Mouse (Mus musculus) heart, adult 18-20 months (tissue): ENCODE data around the gene Rai1. TPM values are rescaled to one million over a fixed set of nuclear protein-coding genes. Genes with fewer than 3 reads are reported as not detected.

Experiments
- DNase-seq, 2 experiments: peaks; one replicate each; pipeline ENCODE4 v3.0.0; 2021 to 2022; ENCODE audit warnings: mixed read lengths in 1 of 2
- long read RNA-seq, 2 experiments: library from polyadenylated mRNA; stranded (forward); transcript quantifications; one replicate each; pipeline ENCODE4 v2.0.0; 2021
- total RNA-seq, 2 experiments: library from RNA; stranded (reverse); gene quantifications; 2 replicates each; pipeline ENCODE4 v1.2.3; 2021

Rai1 gene
- total RNA-seq: 10 to 100 TPM; 18.0 to 23.0 TPM
- long read RNA-seq, experiment 1, partial matches to known transcripts: 6 of 7 reads
- long read RNA-seq, experiment 1, other reads (novel, unspliced or antisense): 0 of 7 reads
- long read RNA-seq, experiment 2, partial matches to known transcripts: 2 of 4 reads
- long read RNA-seq, experiment 2, other reads (novel, unspliced or antisense): 1 of 4 reads

DNA sequence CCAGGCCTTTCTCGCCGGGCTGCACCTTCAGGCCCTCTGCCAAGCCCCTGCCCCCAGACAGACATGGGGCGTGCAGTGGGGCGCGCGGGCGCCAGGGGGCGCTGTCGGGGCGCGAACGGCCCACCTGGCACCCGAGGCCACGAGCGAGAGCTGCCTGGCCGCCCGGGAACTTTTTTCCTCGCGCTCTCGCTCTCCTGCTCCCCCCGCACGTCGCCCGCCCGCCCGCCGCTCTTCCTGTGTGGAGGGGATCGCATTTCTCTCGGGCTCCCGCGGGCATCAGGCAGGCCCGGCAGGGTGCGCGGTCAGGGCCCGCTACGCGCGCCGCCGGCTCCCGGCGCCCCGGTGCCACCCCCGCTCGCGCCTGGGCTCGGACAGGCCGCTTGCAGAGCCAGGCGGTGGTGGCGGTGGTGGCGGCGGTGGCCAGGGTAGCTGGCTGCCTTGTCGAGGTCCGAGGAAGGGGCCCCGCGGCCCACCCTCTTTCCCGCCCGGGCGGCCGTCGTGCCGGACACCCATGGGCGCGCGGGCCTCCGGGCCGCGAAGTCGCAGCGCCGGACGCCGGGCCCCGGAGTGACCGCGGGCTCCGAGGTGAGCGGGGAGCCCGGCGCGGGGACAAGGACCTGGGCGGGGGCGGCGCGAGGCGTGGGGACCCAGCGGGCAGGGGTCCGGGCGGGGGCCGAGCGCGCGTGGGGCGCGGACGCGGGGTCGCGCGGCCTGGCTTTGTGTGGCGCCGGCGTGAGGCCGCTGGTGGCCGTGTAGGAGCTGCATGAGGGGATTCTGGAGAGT, at the start of gene Rai1:
TSS of gene Rai1 (plus strand) at position 204 of the 783 bp plus-strand sequence.
- peak; percentile 92 to 94 for DNase-seq

DNA sequence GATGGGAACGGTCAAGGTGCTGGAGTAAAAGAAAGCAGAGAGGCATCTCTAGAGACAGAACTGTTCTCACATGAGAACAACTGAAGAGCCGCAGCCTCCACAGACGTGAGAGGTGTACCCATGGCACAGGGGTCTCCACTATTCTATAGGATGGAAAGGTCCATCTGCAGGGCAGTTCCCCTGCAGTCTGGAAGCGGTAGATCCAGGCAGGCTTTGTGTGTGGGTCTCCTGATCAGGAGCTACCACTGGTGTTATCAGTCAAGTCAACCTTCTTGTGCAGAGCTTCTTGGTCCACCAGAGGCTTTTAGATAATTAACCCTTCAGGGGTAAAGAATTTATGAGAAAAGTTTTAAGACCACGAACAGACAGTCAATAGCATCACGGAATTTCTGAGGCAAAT, 48.3 kb upstream of the Rai1 start:
- no peak for DNase-seq

DNA sequence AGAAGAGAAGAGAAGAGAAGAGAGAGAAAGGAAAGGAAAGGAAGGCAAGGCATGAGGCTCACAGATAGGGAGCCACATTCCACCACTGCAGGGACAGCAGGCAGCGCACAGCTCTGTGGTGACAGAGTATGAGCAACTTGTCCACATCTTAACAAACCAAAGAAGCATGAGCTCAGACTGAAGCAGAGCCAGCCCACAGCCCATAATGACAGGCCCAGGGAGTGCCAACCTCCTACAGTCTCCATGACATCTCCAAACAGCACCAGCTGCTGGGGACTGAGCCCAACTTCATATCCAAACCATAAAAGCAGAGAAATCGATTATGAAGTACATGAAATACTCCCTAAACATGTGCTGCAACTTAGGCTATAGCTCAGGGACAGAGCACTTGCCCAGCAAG, 46.8 kb upstream of the Rai1 start:
- no peak for DNase-seq

DNA sequence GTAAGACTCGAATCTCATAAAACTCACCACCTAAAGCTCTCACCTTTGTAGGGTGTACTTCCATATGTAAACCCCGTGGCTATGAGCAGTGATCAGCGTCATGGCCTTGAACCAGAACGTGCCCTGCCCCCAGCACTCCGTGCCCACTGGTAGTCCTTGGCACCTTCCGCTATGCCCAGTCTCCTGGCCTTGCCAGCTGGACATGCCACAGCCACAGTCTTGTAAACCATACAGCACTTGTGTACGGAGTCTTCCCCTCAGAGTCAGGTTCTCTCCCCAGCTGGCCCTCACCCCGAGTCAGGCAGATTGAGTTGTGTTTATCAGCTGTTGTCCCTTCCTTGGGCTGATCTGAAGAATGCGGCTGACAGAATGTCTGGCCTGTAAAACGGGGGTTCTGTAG, 46.4 kb upstream of the Rai1 start:
- DNase-seq: no peak

DNA sequence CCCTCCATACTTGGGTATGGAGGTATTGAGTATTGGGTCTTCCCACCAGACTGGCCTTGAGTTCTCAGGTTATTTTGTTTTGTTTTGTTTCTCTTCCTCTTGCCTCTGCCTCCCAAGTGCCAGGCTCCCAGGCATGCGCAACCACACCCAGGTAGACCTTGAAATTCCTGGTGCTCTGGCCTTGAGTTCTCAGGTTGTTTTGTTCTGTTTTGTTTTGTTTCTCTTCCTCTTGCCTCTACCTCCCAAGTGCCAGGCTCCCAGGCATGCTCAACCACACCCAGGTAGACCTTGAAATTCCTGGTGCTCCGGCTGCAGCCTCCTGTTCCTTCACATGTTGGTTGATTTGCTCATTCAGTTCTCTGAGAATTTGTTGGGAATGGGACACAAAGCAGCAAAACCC, 44.8 kb upstream of the Rai1 start:
- no peak for DNase-seq

DNA sequence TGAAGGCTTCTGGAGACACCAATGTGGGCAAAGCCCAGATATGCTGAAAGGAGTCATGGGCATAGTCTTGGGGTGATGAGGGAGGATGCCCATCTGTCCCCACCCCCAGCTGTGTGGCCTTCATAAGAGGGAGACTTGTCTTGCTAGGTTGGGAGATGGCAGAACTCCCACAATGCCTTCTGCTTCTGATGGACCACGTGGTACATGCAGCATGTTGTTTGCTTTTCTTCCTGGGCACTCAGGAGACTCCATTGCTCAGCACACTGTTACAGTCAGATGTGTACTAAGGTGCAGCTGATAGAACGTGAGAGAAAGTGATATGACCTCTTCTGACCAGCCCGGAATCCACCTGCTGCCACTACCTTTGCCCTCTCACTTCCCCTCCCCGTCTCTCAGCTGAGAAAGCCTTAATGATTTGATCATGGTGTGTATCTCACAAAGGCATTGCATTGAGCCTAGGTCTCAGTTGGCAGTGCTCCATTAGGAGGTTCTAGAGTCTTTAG, 43.3 kb upstream of the Rai1 start:
- no peak for DNase-seq

DNA sequence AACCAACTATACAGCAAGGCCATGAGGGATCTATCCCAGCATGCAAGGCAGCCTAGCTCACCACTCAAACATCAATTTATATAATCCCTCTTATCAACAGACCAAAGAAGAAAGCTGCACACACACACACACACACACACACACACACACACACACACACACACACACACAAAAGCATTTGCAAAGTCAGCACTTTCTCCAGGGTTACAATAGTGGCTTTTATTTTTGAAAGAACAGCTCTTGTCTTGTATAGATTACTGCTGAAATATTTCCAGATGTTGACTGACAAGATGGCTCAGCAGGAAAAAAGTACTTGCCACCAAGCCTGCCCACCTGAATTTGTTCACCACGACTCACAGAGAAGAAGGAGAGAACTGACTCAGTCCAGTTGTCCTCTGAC, 39.5 kb upstream of the Rai1 start:
- DNase-seq: no peak

DNA sequence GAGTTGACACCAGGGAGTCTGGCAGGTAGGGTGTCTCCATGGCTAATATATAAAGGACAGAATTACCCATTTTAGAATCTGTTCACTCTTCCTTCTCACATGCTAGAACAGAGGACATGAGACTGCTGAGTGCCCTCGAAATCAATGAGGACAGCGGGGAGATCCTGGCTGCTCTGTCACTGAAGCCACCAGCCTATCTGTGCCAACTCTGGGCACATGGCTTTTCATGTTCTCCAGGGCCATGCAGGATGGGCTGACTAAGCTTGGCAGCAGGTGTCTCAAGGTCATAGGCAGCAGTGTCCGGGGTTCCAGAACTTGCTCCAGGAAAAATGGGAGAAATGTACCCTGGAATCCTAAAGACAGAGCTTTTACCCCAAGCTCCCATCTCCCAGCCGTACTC, 37.2 kb upstream of the Rai1 start:
- DNase-seq: no peak

DNA sequence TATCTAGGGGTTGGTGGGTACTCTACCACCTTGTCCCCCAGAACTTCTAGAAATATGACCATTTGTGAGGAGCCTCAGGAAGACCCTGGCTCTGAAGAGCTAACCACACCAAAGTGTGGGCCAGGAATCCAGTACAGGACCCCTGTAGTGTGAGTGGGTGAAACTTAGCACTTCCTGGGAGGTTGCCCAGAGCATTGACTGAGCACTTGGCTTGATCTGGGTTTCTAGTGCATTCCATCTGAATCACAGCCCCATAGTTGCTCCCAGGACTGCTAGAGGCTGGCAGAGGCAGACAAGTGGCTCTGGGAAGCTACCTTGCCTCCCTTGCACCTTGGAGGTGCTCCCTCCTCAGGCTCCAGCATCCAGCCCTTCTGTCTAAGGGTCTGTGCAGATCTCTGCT, 36.2 kb upstream of the Rai1 start:
- no peak for DNase-seq

DNA sequence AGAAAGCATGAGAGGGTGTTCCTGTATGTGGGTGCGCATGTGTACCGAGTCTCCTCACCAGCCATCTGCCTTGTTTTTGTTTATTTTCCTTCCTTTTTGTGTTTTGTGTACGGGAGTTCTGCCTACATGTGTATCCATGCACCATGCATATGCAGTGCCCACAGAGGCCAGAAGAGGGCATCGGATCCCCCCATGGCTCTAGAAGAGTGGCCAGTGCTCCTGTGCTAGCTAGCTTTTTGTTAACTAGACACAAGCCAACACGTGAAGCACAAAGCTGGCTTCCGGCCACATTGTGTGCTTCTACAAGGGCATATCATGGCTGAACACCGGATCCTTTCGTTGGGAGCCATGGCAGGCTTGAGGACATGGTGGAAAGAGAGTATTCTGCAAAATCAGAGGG, 34.2 kb upstream of the Rai1 start:
- peak; percentile 24 to 62 for DNase-seq

DNA sequence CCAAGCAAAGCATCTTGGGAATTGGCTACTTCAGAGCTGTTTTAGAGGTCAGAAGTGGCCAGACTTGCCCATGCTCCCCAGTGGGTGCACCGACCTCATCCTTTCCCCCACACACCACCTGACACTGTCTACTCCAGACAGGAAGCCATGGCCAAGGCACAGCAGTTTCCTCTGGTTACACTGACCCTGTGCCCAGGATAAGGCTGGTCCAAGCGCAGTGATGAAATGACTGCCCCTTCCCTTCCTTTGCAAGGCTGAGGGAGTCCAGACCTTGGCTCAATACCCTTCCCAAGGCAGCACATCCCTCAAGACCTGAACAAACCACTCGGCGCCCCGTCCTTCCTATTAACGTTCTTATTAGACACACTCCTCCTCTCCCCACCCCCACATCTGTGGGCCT, 33.6 kb upstream of the Rai1 start:
- DNase-seq: peak in 1 of 2 experiments; percentile 13

DNA sequence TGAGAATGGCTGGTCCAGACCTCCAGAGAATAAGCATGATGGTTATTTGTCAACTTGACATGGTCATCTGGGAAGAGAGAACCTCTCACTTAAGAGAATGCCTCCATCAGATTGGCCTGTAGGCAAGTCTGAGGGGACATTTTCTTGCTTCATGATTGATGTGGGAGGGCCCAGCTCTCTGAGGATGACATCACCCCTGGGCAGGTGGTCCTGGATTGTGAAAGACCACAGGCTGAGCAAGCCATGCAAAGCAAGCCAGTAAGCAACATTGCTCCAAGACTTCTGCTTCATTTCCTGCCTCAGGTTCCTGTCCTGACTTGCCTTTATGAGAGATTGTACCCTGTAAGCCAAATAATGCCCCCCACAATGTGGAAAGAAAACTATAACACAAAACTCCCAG, 31.7 kb upstream of the Rai1 start:
- no peak for DNase-seq

DNA sequence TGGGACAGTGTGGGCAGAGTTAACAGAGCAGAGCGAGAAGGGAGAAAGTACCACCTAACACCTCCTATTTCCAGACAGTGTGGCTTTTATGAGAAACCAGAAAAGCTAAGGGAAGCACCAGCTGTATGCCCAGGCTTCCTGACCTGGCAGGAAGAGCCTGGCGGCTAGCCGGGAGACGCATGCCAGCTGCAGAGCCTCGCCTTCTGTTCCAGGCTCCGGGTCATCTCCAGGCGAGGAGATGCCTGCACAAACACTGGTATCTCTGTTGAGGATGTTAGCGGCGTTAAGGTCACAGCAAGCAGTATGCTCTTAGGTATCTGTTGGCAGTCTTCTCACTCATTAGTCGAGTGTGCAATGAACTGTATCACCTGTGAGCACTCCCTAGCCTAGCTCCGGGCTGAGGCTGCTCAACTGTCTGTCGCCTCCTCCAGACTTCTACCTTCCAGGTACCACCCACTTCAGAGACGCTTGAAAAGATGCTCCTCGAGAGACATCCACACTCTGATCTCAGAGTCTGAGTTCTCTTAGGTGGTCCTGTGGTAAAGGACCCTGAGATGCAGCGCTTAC, 30.8 kb upstream of the Rai1 start:
- peak in 1 of 2 experiments; percentile 33 for DNase-seq

DNA sequence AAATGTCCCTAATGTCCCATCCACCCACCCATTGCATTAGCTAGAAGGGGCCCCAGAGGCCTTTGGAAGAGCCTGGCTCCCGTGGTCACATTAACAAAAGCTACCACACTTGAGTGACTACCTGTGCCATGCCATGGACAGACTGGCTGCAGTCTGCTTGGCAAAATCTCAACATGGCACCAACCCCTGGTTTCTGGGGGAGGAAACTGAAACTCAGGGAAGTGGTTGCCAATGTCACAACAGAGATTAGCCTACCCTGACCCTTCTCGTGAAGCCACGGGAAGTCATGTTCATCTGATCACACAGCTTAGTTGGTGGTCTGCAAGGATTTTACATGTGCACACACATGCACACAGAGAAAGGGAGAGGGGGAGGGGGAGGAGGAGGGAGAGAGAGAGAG, 28.6 kb upstream of the Rai1 start:
- no peak for DNase-seq

DNA sequence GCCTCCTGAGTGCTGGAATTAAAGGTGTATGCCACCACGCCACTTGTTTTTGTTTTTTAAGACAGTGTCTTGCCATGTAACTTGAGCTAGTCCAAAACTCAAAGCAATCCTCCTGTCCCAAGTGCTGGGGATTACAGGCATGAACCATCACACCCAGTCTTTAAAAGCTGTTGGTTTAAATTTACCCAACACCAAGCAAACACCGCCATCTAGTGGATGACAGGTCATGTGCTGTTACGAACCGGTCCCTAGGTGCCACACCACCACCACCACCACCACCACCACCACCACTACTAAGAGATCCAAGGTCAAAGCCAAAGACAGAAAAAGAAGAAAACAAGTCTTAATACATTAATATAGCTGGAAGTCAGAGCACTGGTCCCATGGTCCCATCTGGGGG, 28.0 kb upstream of the Rai1 start:
- DNase-seq: peak; percentile 72 to 87

DNA sequence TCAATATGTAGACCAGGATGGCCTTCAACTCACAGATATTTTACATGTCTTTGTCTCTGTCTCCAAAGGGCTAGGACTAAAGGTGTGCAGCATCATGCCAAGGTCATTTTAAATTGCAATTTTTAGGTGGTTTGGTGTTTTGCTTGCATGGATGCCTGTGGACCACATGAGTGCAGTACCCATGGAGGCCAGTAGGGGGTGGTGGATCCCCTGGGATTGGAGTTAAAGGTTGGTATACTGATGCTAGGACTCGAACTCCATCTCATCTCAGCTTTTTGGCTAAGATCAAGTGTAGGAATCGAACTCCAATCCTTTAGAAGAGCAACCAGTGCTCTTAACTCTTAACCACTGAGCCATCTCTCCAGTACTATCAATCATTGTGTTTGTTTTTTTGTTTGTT, 20.2 kb upstream of the Rai1 start:
- peak in 1 of 2 experiments; percentile 68 for DNase-seq

DNA sequence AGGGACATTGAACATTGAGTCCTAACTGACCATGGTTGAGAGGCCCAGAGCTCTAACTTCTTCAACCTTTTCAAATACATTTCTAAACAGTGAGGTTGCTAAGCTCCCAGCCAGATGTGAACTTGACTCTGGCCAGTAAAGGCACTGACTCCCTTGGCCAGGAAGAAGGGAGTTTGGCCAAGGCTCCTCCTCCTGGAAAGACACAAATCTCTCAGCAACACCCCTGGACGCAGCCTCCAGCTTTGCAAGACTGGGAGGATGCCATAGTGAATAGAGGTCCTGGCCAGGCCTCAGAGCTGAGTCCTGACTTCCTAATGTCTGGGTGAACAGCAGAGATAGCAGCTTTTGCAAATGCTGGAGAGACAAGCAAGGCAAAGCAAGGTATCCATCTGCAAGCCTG, 18.1 kb upstream of the Rai1 start:
- peak; percentile 34 to 50 for DNase-seq

DNA sequence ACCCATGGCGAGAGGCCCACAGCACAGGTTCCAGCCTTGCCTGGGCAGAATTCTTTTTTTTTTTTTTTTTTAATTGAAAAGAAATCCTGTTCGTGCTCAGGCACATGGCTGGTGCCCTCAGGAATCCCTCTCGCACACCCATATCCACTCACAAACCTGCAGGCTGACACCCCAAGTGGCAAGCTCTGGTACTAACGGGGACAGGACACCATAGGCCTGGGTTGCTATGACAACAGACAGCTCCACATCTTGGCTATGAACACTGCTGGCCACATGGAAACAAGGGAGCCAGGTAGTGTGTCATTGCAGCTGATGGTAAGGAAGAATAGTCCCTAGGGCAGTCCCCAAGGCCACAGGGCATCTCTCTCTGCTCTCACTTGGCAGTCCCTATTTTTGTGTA, 15.9 kb upstream of the Rai1 start:
- no peak for DNase-seq

DNA sequence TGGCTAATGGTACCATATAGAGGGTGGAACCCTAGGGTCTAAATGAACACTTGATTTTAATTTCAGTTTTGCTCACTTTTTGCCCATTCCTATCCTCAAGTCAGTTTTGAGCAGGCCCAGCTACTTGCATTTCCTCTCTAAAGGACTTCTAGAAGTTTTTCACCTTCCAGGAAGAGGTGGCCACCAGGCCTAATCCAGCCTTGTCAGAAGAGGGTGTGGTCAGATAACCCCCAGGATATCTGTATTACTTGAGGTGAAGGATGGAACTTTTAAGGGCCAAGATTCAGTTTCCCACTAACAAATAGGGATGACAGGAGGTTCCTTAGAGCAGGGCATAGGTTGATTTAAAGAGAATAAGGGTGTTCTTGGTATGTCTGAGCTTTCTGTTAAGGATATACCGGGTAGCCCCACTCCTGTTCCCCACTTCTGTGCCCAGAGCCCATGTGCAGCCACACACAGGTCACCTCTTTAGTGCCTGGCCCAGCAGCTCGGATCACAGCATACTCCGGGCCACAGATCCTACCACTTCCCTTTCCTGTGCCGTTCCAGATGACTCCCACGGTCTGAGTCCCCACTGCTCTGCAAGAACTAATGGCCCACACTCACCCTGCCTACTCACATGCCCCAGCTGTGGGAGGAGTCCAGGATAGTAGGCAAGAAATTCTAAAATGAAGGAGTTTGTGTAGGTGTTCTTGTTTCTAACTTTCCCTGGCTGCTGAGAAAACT, 14.0 kb upstream of the Rai1 start:
- no peak for DNase-seq

DNA sequence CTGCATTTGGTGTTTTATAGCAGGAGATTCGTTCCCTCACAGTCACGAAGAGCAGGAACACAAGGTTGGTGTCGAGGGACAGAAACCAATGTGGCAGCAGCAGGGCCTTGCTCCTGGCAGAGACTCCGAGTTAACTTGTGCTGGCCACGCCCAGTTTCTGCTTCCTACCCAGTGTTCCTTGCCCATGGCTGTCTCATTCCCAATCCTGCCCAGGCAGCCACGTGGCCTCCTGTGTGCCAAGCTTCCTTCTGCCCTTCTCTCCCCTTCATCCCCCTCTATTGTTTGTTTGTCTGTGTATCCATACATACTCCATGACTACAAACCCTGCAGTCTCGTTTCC, 13.4 kb upstream of the Rai1 start:
- no peak for DNase-seq

DNA sequence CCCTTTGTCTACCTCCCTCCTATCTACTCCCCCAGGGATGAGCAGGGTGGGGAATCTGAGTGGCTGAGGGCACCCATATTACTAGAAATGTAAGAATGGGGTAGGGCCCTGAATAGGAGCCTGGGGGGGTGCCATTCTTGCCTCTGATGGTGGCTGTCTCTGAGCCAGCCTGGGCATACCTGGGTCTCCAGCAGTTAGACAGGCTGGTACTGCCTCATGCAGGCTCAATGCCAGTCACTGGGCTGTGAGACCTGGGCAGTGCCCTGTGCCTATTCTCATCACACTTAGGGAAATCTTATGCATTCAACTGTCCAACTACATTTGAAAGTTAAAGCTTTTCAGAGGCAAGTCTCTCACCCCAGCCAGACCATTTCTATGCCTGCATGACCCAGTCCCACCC, 11.6 kb upstream of the Rai1 start:
- no peak for DNase-seq

DNA sequence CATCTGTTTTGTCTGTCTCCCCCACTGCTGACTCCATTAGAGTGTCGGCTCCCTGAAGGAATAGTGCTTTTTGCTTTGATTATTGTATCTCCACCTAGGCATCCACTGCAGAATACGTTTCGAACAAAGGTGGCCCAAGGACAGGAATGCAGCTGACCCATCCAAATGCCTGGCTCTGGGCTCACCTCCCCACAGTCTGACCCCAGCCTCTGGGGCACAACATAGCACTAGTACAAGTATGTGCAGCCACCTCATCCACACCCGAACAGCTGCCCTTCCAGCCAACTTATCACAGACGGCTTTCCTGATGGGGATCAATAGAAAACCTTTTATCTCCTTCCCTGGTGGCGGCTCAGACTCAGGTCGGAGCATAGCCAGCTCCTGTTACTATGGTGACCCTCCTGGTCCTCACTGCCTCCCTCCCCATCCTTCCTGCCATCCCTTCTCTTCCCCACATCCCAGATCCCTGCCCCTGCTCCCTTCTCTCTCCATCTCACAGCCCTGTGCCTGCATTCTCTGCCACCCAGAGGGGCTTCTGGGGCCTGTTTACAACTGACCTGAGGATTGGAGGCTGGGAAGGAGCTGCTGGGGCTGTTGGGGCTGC, 10.7 kb upstream of the Rai1 start:
- no peak for DNase-seq
